Comparison of ENCODE assay signal across 14 mouse cellular contexts in the genomic region with DNA sequence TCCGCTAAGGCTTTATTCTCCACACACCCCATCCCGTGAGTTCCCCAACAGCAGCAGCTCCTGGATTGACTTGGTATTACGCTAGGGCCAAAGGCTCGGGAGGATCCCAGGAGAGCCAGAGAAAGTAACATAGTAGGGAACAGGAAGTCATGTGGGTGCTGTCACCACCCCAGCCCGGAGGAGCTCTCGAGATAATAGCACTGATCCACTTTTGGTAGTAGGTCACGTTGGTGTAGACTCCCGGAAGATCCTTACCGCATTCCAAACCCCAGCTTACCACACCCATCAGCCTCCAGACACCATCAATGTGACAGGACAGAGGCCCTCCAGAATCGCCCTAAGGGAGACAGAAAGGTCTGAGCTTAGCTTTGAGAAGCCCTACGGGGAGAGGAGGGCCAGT. TPM values are rescaled to one million over a fixed set of nuclear protein-coding genes. Genes with fewer than 3 reads are reported as not detected.
A peak's percentile ranks its signal among the peaks of the same experiment; 100 is the strongest.
DNase-seq lines count a peak whose midpoint lies in the region; ATAC-seq and TF ChIP-seq lines count a peak whose summit lies in the region.
"Had no signal": no experiment of that assay in that cellular context is flagged by ENCODE, and none has a peak within 500 bp of the region (broad histone marks: within the 10 kb centered on the region; RNA-seq: fewer than 3 reads in every experiment).

No protein-coding gene starts in this region.

- H3K27me3 ChIP-seq in ES-Bruce4 (ENCODE audit: control insufficient read depth, insufficient read depth, low read length, poor library complexity, severe bottlenecking), result no peaks in the 10 kb centered on the region
- H3K27me3 ChIP-seq in heart, embryonic 11.5 days (ENCODE audit: control insufficient read depth, insufficient read depth, low read length), result no peaks in the 10 kb centered on the region
- no peaks in the 10 kb centered on the region for H3K27me3 ChIP-seq in liver, embryonic 13.5 days

- H3K36me3 ChIP-seq in ES-Bruce4 (ENCODE audit: control insufficient read depth, insufficient read depth, low read length, poor library complexity, severe bottlenecking), result no peaks in the 10 kb centered on the region
- no peaks in the 10 kb centered on the region for H3K36me3 ChIP-seq in heart, embryonic 11.5 days (ENCODE audit: control insufficient read depth, insufficient read depth, low read length)
- no peaks in the 10 kb centered on the region for H3K36me3 ChIP-seq in liver, embryonic 13.5 days

- peak; percentile 3 to 25 for DNase-seq in adrenal gland, postnatal 36 days
- no peak for DNase-seq in adrenal gland, postnatal 14 days
- peak; percentile 7 for DNase-seq in liver, embryonic 13.5 days
- DNase-seq in urinary bladder, postnatal 10 days (ENCODE audit: low spot score), result no peak
- no peak for DNase-seq in layer of hippocampus, postnatal 25 days (ENCODE audit: extremely low spot score in 1 of 2, low spot score in 1 of 2)
- DNase-seq in T-cell, adult 2 months (ENCODE audit: low spot score), result no peak
- DNase-seq: cerebellum, postnatal 10 days; gastrocnemius, postnatal 14 days; kidney, adult 8-10 months; thymus, postnatal 4 days had no signal

- no peaks in the 10 kb centered on the region for H3K9me3 ChIP-seq in ES-Bruce4 (replicated peaks; ENCODE audit: control insufficient read depth, insufficient read depth, low read length, poor library complexity, severe bottlenecking)
- H3K9me3 ChIP-seq in heart, embryonic 11.5 days (replicated peaks; ENCODE audit: control insufficient read depth, low read length), result no peaks in the 10 kb centered on the region
- no peaks in the 10 kb centered on the region for H3K9me3 ChIP-seq in liver, embryonic 13.5 days (replicated peaks)

- H3K4me2 ChIP-seq in heart, embryonic 11.5 days, result peak overlapping the region; percentile 43
- H3K4me2 ChIP-seq in liver, embryonic 13.5 days, result peak overlapping the region; percentile 36; the same call in 1 of the 2 replicates

- no peak for TF ChIP-seq CTCF in ES-Bruce4 (IDR thresholded peaks at IDR 0.05; ENCODE audit: low read depth, low read length)

- ATAC-seq in heart, embryonic 11.5 days (replicated peaks; ENCODE audit: insufficient number of reproducible peaks, low FRiP score, low TSS enrichment), result no peak
- ATAC-seq in liver, embryonic 13.5 days (ENCODE audit: low read depth), result 0 out of 2 replicates have a peak, but pooled peaks have one; percentile 21

- H3K9ac ChIP-seq in ES-Bruce4 (ENCODE audit: low read depth, poor library complexity, severe bottlenecking), result no peak overlapping the region
- H3K9ac ChIP-seq in heart, embryonic 11.5 days (ENCODE audit: low read depth, low read length), result no peak overlapping the region
- no peak overlapping the region for H3K9ac ChIP-seq in liver, embryonic 13.5 days

- no peak for TF ChIP-seq POLR2A in ES-Bruce4 (IDR thresholded peaks at IDR 0.05; ENCODE audit: insufficient read depth, low read length)

- TF ChIP-seq EP300 in ES-Bruce4 (IDR thresholded peaks at IDR 0.05; ENCODE audit: insufficient read depth, low read depth, low read length), result peak; percentile 57; the same call in 1 of the 2 replicates

- peaks cover 3% of the 10 kb centered on the region for H3K4me1 ChIP-seq in ES-Bruce4 (ENCODE audit: control insufficient read depth, insufficient read depth, low read length)
- peaks cover 13% of the 10 kb centered on the region for H3K4me1 ChIP-seq in heart, embryonic 11.5 days (ENCODE audit: control insufficient read depth, insufficient read depth, low read length)
- peaks cover 55% of the 10 kb centered on the region for H3K4me1 ChIP-seq in liver, embryonic 13.5 days (replicated peaks)

- 22% methylated on average over 11 of the region's 11 CpGs for WGBS in heart, embryonic 11.5 days (ENCODE audit: insufficient replicate concordance)
- WGBS in liver, embryonic 13.5 days (ENCODE audit: insufficient replicate concordance), result 34% methylated on average over 11 of the region's 11 CpGs

- peak overlapping the region; percentile 50 for H3K4me3 ChIP-seq in ES-Bruce4 (ENCODE audit: low read depth, low read length)
- H3K4me3 ChIP-seq in heart, embryonic 11.5 days (ENCODE audit: low read depth, low read length), result no peak overlapping the region
- H3K4me3 ChIP-seq in liver, embryonic 13.5 days (replicated peaks), result no peak overlapping the region
- H3K4me3 ChIP-seq: myocyte had no signal

- H3K27ac ChIP-seq in ES-Bruce4 (ENCODE audit: insufficient read depth, low read length), result peak overlapping the region; percentile 52
- H3K27ac ChIP-seq in heart, embryonic 11.5 days (ENCODE audit: low read depth, low read length), result no peak overlapping the region
- H3K27ac ChIP-seq in liver, embryonic 13.5 days, result peak overlapping the region; percentile 94; the same call in 1 of the 2 replicates

RNA-seq across cellular contexts. Expression of gene Prss48, which starts 8.5 kb away (rescaled TPM):
- total RNA-seq in adrenal gland, postnatal 36 days (2021), result not detected
- total RNA-seq in adrenal gland, postnatal 14 days (2021), result not detected in 2 replicates
- polyA plus RNA-seq in ES-Bruce4 (2011; ENCODE audit: insufficient read depth, insufficient read length, low read depth, missing spikeins), result not detected in 2 replicates
- polyA plus RNA-seq in heart, embryonic 11.5 days (2014; fragmentation: Nextera tagmentation; extraction: Ambion mirVana), result not detected in 2 replicates
- polyA plus RNA-seq in liver, embryonic 13.5 days (2015; fragmentation: Nextera tagmentation; extraction: Ambion mirVana), result not detected in 2 replicates
- not detected for total RNA-seq in layer of hippocampus, postnatal 25 days (2021)
- total RNA-seq: gastrocnemius, postnatal 14 days; left cerebral cortex, postnatal 10 days had no signal
- polyA plus RNA-seq: myocyte had no signal

RNA-seq across cellular contexts. Expression of gene Sh3d19, which starts 22.8 kb away (rescaled TPM):
- 10 to 100 TPM; 21.0 to 26.4 TPM for total RNA-seq in adrenal gland, postnatal 36 days (2021)
- total RNA-seq in adrenal gland, postnatal 14 days (2021), result 22.4 and 24.2 TPM in 2 replicates
- 46.6 and 53.6 TPM in 2 replicates for polyA plus RNA-seq in ES-Bruce4 (2011; ENCODE audit: insufficient read depth, insufficient read length, low read depth, missing spikeins)
- 13.8 and 14.6 TPM in 2 replicates for polyA plus RNA-seq in heart, embryonic 11.5 days (2014; fragmentation: Nextera tagmentation; extraction: Ambion mirVana)
- 6.2 and 6.9 TPM in 2 replicates for polyA plus RNA-seq in liver, embryonic 13.5 days (2015; fragmentation: Nextera tagmentation; extraction: Ambion mirVana)
- 10 to 100 TPM; 22.6 to 26.3 TPM for total RNA-seq in layer of hippocampus, postnatal 25 days (2021)

Comparison
In these comparisons a context has a peak if more than half of its experiments do, and no peak if none do; other contexts are left out.
1. DNase-seq: peak in adrenal gland, postnatal 36 days (2 of 2) and liver, embryonic 13.5 days (single experiment); none in adrenal gland, postnatal 14 days (single experiment), urinary bladder, postnatal 10 days (single experiment), layer of hippocampus, postnatal 25 days (0 of 2) and T-cell, adult 2 months (single experiment).